Mouse (Mus musculus): ENCODE results near the gene Klhl10.

DNA sequence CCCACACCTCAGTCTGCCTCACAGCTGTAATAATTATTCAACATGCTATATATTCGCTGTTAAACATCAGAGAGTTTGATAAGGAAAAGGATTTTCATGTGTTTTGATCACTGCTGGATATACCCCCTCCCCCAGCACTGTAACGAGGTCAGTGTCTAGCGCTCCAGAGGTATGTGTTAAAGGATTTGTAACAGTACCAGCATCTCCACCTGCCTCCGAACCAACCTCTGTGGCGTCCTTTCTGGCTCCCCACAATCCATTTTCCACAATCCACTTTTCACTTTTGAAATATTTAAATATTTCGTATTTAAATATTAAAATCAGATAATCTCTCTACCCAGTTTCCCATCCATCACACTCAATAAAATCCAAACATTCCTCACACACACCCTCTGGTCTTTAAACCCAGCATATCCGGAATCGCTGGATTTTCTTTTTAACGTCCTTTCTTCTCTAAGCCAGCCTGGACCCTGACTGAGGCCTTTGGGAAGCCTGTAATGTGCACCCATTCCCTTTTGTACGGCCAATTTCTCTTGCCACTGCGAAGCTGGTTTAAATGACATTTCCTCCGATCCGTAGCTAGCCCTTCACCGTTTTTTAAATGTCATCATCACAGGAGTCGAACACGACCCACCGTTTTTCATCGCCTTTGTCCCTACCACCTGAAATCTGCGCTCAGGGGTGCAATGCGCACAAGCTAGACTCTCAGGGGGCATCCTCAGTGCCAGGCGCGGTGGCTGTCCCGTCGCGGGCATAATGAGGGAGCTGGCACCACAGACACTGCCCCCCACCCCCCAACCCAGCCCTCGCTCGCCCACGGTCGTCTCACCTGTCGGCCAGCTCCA, 29.9 kb downstream of the Klhl10 start:
- TF ChIP-seq CTCF (IDR thresholded peaks at IDR 0.05; ENCODE audit: extremely low read depth, insufficient read depth, low read length) (no peak), POLR2A (IDR thresholded peaks at IDR 0.05; ENCODE audit: extremely low read depth, insufficient read depth, low read length) (no peak)

Measured in cortical plate, adult 2 months (tissue).